Mouse (Mus musculus) E14TG2a.4 (cell line): ENCODE data around the gene Cdyl.

Experiments
- H3K27me3 ChIP-seq: 2 replicates; pipeline ENCODE4 v1.6.1; 2014; ENCODE audit warnings: low read length, control low read depth; ENCODE audit not compliant: insufficient read depth
- H3K36me3 ChIP-seq: 2 replicates; pipeline ENCODE4 v1.6.1; 2014; ENCODE audit warnings: low read length, control low read depth; ENCODE audit not compliant: insufficient read depth
- H3K4me1 ChIP-seq: replicated peaks from 2 replicates; pipeline ENCODE4 v1.6.1; 2014; ENCODE audit warnings: low read depth, low read length, control low read depth
- H3K4me3 ChIP-seq: replicated peaks from 2 replicates; pipeline ENCODE4 v1.5.1; 2014; ENCODE audit warnings: mild to moderate bottlenecking, low read length
- H3K9me3 ChIP-seq: 2 replicates; pipeline ENCODE4 v1.6.1; 2014; ENCODE audit warnings: low read length, control low read depth
- CTCF ChIP-seq: conservative IDR thresholded peaks from 2 replicates; pipeline ENCODE4 v1.5.1; 2014; ENCODE audit warnings: low read length
- NANOG ChIP-seq: IDR thresholded peaks from 2 replicates; pipeline ENCODE4 v1.6.1; 2014; ENCODE audit warnings: borderline replicate concordance, low read length, mixed read lengths
- POU5F1 ChIP-seq: IDR thresholded peaks from 2 replicates; pipeline ENCODE4 v1.6.1; 2014; ENCODE audit warnings: low read length, borderline replicate concordance

Cdyl gene

DNA sequence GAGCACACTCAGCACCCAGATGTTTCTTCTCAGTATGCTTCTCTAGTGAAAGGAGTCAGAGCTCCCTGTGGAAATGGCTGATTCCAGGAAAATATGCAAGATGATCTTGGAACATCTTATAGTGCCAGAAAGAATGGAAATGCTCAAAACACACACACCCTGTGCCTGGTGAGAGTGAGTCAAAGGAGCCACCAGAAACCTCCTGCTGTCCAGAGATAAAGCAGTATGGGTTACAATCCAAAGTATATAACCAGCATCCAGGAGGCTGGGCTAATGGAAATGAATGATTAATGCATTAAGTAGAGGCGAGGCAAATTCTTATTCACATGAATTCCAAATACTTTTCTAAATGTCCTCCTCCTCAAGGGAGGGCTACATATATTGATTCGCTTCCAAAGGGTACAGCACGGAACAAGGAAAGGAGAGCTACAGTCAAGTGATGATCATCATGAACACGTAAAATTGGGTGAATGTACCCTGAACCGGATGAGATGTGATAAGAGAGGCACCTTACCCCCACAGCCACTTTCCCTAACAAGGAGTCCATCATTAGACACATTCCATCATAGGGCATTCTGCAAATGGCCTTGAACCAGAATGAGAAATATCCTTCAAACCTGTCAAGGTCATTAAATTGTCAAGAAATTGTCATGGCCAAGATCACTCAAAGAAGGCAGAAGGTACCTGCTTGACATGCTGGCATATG lies 73.4 kb downstream of the Cdyl start:
- H3K9me3 ChIP-seq: no peaks in the 10 kb centered on the region
- H3K27me3 ChIP-seq: no peaks in the 10 kb centered on the region
- no peak overlapping the region for H3K4me3 ChIP-seq
- peaks cover 19% of the 10 kb centered on the region for H3K4me1 ChIP-seq
- TF ChIP-seq POU5F1 (no peak), NANOG (no peak), CTCF (no peak)
- no peaks in the 10 kb centered on the region for H3K36me3 ChIP-seq

DNA sequence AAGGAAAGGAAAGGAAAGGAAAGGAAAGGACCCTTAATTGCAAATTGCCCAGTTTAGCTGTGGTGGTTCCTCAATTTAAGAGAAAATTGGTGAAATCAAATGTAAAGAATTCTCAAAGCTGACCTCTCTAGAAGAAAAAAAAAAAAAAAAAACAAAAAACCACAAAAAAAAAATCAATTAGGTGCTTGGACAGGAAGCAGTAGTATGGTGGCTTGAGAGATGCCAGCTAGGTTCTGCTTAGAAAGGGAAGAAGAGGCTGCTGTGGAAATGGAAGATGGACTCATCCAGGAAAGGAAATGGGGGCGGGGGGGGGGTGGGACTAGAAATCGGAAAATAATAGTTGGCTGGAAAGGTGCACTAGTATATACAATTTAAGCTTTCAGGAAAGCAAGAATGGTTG lies 77.9 kb downstream of the Cdyl start:
- Histone ChIP-seq H3K27me3 (no peaks in the 10 kb centered on the region), H3K36me3 (no peaks in the 10 kb centered on the region), H3K4me1 (peaks cover 32% of the 10 kb centered on the region), H3K9me3 (no peaks in the 10 kb centered on the region), H3K4me3 (peak overlapping the region; percentile 88)
- TF ChIP-seq POU5F1 (no peak), CTCF (no peak), NANOG (no peak)

DNA sequence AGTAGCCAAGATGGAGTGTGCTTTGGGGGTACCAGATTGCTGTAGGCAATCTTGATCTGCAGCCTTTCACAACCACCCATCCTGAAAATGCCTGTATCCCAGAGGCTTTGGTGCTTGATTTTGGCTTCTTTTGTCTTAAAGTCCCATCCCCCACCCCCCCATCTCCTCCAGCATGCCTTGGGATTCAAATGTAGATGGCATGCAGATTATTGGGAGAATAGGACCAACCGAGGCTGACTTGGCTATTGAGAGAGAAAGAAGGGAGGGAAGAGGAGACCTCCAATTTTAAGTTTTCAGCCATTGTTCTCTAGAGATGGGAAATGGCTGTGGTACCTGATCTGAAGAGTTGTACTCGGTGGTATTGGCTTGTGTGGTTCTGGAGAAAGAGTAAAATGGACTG lies 78.6 kb downstream of the Cdyl start:
- peak; percentile 25; the same call in 1 of the 2 replicates for TF ChIP-seq POU5F1
- TF ChIP-seq CTCF: no peak
- TF ChIP-seq NANOG: peak; percentile 59
- no peaks in the 10 kb centered on the region for H3K36me3 ChIP-seq

DNA sequence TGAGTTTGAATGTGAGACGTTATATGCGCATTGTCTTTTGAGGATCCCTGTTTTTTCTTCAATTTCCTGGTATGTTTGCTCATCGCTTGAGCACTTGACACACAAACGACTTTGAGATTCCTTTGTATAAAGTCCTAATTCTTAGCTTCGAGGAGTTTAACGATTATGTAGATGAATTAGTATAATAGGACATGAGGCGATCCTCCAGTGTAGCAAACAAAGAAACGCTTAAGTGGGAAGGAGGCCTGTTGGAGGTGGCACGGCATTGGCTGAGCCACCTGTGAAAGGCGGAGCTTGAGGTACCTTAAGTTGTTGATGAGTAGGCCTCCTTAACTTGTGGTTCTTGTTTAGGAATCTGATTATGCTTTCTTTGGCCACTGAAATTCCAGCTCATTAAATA lies 79.8 kb downstream of the Cdyl start:
- no peaks in the 10 kb centered on the region for H3K36me3 ChIP-seq
- TF ChIP-seq CTCF (no peak), NANOG (peak; percentile 75; the same call in 1 of the 2 replicates), POU5F1 (no peak)
- no peaks in the 10 kb centered on the region for H3K27me3 ChIP-seq
- H3K4me3 ChIP-seq: peak overlapping the region; percentile 88
- peaks cover 51% of the 10 kb centered on the region for H3K4me1 ChIP-seq
- H3K9me3 ChIP-seq: no peaks in the 10 kb centered on the region

More for the DNA sequence above, 78.6 kb downstream of the Cdyl start:
- Histone ChIP-seq H3K9me3 (no peaks in the 10 kb centered on the region), H3K4me1 (peaks cover 39% of the 10 kb centered on the region), H3K27me3 (no peaks in the 10 kb centered on the region), H3K4me3 (peak overlapping the region; percentile 88)

DNA sequence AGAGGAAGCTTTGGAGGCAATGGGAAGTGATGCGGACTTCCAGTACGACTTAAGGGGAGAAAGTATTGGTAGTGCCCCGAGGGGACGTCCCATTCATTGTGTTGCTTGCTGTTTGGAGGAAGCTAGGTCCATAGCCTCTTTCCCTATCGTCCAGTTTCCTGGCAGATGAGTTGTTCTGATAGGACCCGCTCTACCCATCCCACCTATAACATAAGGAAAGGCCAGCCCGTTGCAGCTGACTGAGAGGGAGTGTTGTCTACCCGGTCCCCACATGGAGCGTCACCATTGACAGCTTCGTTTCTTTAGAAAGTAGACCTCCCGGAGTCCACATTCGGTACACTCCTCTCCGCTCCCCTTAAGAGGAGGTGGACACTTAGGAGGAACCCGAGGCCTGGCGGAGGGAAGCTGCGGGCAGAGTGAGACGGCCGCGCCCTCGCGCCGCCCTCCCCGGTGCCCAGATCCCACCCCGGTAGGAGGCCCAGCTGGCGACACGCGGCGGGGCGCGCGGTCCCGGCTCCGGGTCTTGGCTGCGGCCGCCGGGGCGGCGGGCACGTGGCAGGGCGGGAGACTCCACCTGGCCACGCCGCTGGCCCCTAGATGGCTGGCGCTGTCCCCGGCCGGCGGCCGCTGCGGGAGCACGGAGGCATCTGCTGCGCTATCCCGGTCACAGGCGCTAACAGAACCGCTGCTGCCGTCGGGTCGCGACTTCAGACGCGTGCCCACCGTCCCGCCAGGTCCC lies 80.8 kb downstream of the Cdyl start:
- H3K9me3 ChIP-seq: no peaks in the 10 kb centered on the region
- H3K36me3 ChIP-seq: no peaks in the 10 kb centered on the region
- H3K4me3 ChIP-seq: peak overlapping the region; percentile 88
- H3K4me1 ChIP-seq: peaks cover 61% of the 10 kb centered on the region
- TF ChIP-seq NANOG (no peak), CTCF (no peak), POU5F1 (no peak)
- H3K27me3 ChIP-seq: no peaks in the 10 kb centered on the region

DNA sequence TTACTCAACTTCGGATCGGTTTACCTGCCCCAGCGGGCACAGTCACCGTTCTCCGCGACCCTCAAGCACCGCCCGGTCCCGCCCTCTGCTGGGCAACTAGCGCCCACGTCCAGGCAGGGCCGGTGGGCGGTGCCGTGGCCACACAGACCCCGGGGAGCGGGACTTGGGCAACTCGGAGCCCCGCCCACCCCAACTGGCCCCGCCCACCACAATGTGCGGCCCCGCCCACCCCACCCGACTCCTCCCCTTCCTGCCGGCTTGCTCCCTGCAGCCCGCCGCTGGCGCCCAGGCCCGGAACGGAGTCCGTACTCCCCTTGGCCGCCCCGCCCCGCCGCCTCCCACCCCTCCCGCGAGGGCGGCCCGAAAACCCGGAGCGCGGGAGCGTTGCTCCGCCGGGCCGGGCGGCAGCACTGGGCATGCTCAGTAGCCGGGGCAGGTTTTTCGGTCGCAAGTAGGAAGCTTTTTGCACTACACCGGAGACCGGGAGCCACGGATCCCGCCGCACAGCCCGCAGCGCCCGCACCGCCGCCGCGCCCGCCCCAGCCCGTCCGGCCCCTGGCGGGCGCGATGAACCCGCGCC lies 81.5 kb downstream of the Cdyl start:
- TF ChIP-seq POU5F1 (no peak), NANOG (no peak), CTCF (no peak)
- Histone ChIP-seq H3K4me1 (peaks cover 68% of the 10 kb centered on the region), H3K27me3 (no peaks in the 10 kb centered on the region), H3K36me3 (no peaks in the 10 kb centered on the region), H3K9me3 (no peaks in the 10 kb centered on the region), H3K4me3 (peak overlapping the region; percentile 88)

DNA sequence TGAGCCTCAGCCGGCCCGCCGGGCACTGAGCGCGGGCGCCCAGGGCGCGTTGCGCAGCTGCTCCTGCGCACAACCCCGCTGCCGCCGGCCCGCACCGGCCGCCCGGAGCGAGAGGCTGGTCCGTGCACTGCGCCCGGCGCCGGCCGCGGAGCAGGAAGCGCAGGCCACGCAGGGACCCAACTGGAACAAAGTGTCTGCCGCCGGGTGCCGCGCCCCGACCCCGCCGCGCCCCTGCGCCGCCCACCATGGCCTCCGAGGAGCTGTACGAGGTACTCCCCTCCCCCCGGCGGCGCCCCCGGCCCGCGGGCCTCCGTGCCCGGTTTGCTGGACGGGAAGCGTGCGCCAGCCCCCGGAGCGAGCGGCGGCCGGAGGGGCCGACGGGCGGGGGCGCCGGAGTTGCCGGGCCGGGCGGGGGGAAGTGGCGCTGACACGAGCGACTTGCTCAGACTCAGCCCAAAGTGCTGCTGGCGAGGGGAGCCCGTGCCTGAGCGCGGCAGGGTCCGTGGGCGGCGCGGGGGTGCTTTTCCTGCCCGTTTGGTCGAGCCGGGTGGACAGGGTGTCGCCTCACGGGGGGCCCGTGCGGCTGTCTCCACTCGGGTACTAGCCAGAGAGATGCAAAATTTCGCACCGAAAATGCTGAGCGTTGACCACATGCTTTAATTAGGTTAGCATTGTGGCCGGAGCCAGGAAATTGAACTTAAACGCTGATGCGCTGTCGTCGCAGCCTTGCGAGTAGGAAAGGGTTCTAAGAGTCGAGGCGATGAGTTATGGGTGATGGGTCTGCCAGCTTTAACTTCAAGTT lies 82.2 kb downstream of the Cdyl start:
- Histone ChIP-seq H3K9me3 (no peaks in the 10 kb centered on the region), H3K36me3 (no peaks in the 10 kb centered on the region), H3K4me1 (peaks cover 68% of the 10 kb centered on the region), H3K4me3 (peak overlapping the region; percentile 86), H3K27me3 (no peaks in the 10 kb centered on the region)
- TF ChIP-seq NANOG (no peak), POU5F1 (no peak), CTCF (no peak)

DNA sequence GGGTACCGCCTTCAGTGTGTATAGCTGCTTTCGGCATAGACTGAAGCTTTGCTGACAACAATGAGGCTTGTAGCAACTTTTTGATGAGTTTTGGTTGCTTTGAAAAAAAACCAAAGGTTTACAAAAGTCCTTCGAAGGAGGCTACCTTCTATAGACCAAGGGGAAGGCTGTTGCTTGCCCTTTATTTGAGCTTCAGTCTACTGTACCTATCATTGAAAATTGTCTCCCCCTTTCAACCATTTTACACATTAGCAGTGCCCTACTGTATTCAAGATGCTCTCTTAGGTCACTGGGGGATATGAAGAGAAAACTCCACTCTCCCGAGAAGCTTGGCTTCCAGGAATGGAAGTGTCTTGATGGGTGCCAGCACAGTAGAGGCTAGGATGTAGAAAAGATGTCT lies 83.1 kb downstream of the Cdyl start:
- Histone ChIP-seq H3K4me3 (peak overlapping the region; percentile 86), H3K27me3 (no peaks in the 10 kb centered on the region), H3K36me3 (no peaks in the 10 kb centered on the region), H3K9me3 (no peaks in the 10 kb centered on the region), H3K4me1 (peaks cover 67% of the 10 kb centered on the region)
- TF ChIP-seq POU5F1: no peak
- no peak for TF ChIP-seq NANOG
- no peak for TF ChIP-seq CTCF
